Mouse (Mus musculus) limb, embryonic 12.5 days (tissue): ENCODE measurements around the gene Hnrnpm. TPM values are rescaled to one million over a fixed set of nuclear protein-coding genes. Genes with fewer than 3 reads are reported as not detected.
"Not testable (repeated sequence)": the region's sequence is repeated elsewhere in the genome, so short reads cannot be mapped to it uniquely, and the experiment has no call there.

Experiments
- ATAC-seq: fragments of 200-750 bp; cut with Nextera tagmentation; 2 replicates; pipeline ENCODE4 v1.8.0; 2017; ENCODE audit warnings: low read depth, moderate TSS enrichment; ENCODE audit not compliant: insufficient number of reproducible peaks, insufficient read depth, low FRiP score, low TSS enrichment
- H3K27ac ChIP-seq: fragments of 300-500 bp; sonication (generic); 2 replicates; pipeline ENCODE4 v1.5.1; 2016; ENCODE audit warnings: mild to moderate bottlenecking, moderate library complexity
- H3K27me3 ChIP-seq: fragments of 300-500 bp; sonication (generic); 2 replicates; pipeline ENCODE4 v1.6.1; 2016; ENCODE audit warnings: mild to moderate bottlenecking, moderate library complexity
- H3K36me3 ChIP-seq: fragments of 300-500 bp; sonication (generic); 2 replicates; pipeline ENCODE4 v1.6.1; 2016; ENCODE audit warnings: mild to moderate bottlenecking, moderate library complexity
- H3K4me1 ChIP-seq: fragments of 300-500 bp; sonication (generic); replicated peaks from 2 replicates; pipeline ENCODE4 v1.6.1; 2016
- H3K4me2 ChIP-seq: fragments of 300-500 bp; sonication (generic); 2 replicates; pipeline ENCODE4 v1.6.1; 2016; ENCODE audit warnings: mild to moderate bottlenecking, moderate library complexity
- H3K4me3 ChIP-seq: fragments of 300-500 bp; sonication (generic); replicated peaks from 2 replicates; pipeline ENCODE4 v1.5.1; 2016; ENCODE audit warnings: mild to moderate bottlenecking
- H3K9ac ChIP-seq: fragments of 300-500 bp; sonication (generic); replicated peaks from 2 replicates; pipeline ENCODE4 v1.6.1; 2016; ENCODE audit warnings: mild to moderate bottlenecking, moderate library complexity
- H3K9me3 ChIP-seq: fragments of 300-500 bp; sonication (generic); 2 replicates; pipeline ENCODE4 v1.6.1; 2016; ENCODE audit warnings: mild to moderate bottlenecking, moderate library complexity
- WGBS: fragments of 180-500 bp; shearing (Covaris S2); methylation state at CpG from one replicate; pipeline ENCODE4 v1.1.7; 2016; 5-methylcytosine and 5-hydroxymethylcytosine counted together
- polyA plus RNA-seq: library from polyadenylated mRNA; unstranded; fragments of >200 nt; fragmentation: Nextera tagmentation; extraction: Ambion mirVana; gene quantifications from 2 replicates; pipeline ENCODE4 v1.2.1, GENCODE M21; 2016

Hnrnpm gene
- 477 and 517 TPM in 2 replicates for polyA plus RNA-seq

DNA sequence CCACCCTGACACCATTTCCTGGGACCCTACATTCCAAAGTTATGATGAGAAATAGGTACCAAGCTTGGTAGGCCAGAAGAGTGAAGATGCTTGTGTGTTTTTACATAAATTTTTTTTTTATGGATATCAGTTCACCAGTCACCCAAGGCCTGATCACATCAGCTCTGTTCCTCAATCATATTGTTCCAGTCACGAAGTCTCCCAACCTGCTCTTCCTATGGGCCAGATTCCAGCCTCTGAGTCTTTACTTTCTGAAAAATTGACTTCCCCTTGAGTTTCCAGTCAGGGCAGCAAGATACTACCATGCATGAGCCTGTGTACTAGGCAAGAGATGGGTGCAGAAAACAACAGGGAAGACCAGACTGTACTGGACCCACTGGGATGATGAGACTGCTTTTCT is at the start of gene Hnrnpm:
Gene Hnrnpm (minus strand): TSS at position 101 of the 400 bp plus-strand sequence.
- H3K4me2 ChIP-seq = peak within 1 kb of the TSS; percentile 92
- ATAC-seq = no peak
- WGBS = 86% methylated on average over 1 of the region's 1 CpGs
- H3K9ac ChIP-seq = 0 out of 2 replicates have a peak within 1 kb of the TSS, but pooled peaks have one; percentile 99
- peak within 1 kb of the TSS; percentile 95; the same call in 1 of the 2 replicates for H3K27ac ChIP-seq
- H3K4me1 ChIP-seq = peaks cover 27% of the 10 kb centered on the region
- H3K27me3 ChIP-seq = no peaks in the 10 kb centered on the region
- peaks cover 25% of the 10 kb centered on the region for H3K36me3 ChIP-seq
- H3K4me3 ChIP-seq = peak within 1 kb of the TSS; percentile 89
- H3K9me3 ChIP-seq = no peaks in the 10 kb centered on the region

DNA sequence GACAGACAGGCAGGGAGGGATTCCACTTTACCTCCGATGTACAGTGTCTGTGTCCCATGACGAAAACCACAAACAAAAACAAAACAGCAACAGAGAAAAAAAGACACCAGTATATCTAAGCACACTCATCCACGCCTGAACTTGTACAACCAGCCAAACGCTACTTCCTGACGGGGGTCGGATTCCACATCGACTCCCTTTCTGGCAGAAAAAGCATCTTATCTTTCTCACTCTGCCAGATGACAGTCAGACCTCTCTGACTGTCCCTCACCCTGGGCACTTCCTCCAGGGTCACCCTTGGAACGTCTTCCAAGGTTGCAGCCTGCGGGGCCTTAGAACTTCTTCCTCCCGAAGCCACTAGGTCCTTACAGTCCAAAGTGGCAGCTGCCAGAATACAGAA is 46.9 kb upstream of the Hnrnpm start:
- not testable (repeated sequence) for H3K27me3 ChIP-seq, H3K4me2 ChIP-seq, H3K27ac ChIP-seq, H3K9ac ChIP-seq, ATAC-seq, H3K9me3 ChIP-seq, H3K4me1 ChIP-seq, H3K4me3 ChIP-seq, H3K36me3 ChIP-seq
- 75% methylated on average over 10 of the region's 10 CpGs for WGBS

DNA sequence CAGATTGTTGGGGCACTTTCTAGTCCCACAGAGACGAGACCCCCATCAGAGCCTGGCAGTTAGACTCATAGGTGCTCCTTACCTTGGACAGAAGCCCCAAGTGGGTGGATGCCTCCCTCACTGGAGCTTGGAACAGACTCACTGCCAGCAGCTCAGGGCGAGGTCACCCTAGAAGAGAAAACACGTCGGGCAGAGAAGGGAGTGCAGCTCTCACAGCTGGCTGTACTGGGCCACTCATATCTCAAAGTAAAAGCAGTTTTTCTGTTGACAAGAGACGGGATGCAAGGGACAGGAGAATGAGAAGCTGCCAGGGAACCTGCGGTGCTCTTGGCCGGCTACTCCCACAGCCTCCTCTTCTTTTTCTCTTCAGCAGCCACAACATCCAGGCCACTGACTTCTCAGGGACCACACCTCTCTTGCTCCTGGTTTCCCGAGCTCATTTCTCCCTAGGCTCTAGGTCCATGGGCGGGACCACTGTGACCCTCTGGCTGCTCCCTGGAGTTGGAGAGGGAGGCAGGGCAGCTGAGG is 46.0 kb upstream of the Hnrnpm start:
- not testable (repeated sequence) for ATAC-seq
- WGBS = 77% methylated on average over 9 of the region's 9 CpGs

DNA sequence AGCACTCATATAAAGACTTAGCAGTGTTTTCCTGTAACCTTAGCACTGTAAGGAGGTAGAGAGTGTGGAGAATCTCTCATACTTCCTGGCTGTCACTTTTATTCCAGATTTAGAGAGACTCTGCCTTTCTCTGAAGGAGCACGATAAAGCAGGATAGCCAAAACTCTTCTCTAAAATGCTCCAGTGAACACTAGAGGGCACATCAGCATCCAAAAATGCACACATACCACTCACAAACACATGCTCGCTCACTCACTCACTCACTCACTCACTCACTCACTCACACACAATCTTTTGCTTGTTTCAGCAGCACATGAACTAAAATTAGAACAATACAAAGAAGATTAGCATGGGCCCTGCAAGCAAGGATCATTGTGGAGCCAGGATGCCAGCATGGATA is 42.6 kb upstream of the Hnrnpm start:
- Histone ChIP-seq H3K4me1 (no peaks in the 10 kb centered on the region), H3K4me3 (no peak overlapping the region), H3K27me3 (no peaks in the 10 kb centered on the region), H3K9me3 (no peaks in the 10 kb centered on the region), H3K4me2 (no peak overlapping the region), H3K36me3 (no peaks in the 10 kb centered on the region), H3K27ac (no peak overlapping the region), H3K9ac (no peak overlapping the region)
- no peak for ATAC-seq
- WGBS = 79% methylated on average over 2 of the region's 2 CpGs

More for the DNA sequence above, 46.0 kb upstream of the Hnrnpm start:
- not testable (repeated sequence) for H3K4me2 ChIP-seq, H3K27ac ChIP-seq, H3K4me3 ChIP-seq, H3K9me3 ChIP-seq, H3K36me3 ChIP-seq, H3K4me1 ChIP-seq, H3K27me3 ChIP-seq, H3K9ac ChIP-seq

DNA sequence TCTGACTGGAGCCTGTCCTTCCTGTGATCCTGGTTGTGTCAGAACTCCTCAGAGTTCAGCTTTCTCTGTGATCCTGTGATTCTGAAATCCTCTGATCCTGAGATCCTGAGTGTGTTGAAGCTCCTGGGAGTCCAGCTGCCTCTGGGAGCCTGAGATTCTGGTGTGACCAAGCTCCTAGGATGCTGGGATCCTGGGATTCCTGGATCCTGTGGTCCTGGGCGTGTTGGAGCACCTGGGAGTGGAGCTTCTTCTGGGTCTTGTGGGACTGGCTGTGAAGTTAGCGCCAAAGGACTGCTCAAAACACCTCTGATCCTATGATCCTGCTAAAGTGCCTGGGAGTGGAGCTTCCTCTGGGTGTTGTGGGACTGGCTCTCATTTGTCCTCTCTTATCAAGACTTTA is 41.7 kb upstream of the Hnrnpm start:
- WGBS = 75% methylated on average over 2 of the region's 2 CpGs

DNA sequence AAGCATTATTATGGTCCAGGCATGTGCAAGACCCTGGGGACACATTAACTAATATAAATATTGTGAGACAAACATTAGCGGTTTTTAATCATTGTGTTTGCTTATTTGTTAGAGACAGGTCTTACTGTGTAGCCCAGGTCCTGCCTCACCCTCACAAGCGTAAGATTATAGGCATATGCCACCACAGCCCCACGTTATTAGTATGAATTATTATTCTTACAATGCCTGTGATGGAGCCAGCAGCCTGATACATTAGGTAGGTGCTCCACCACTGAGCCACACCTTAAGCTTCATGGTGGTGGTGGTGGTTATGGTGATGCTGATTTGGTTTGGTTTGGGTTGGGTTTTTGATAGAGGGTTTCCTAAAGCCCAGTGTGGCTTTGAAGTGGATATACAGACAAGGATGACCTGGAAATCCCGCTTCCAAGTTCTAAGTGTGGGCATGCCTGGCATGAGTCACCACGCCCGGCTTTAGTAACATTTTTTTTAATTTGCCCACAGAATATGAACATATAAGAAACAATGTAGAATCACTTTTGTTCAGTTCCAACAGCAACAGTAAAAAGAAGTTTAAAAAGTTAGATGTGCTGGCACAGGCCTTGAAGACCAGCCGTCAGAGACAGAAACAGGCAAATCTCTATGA is 33.2 kb upstream of the Hnrnpm start:
- peaks cover 4% of the 10 kb centered on the region; the same call in 1 of the 2 replicates for H3K4me1 ChIP-seq
- no peaks in the 10 kb centered on the region for H3K36me3 ChIP-seq
- no peaks in the 10 kb centered on the region for H3K27me3 ChIP-seq
- ATAC-seq = no peak
- H3K9me3 ChIP-seq = no peaks in the 10 kb centered on the region
- no peak overlapping the region for H3K4me2 ChIP-seq
- no peak overlapping the region for H3K9ac ChIP-seq
- no peak overlapping the region for H3K27ac ChIP-seq
- WGBS = 90% methylated on average over 7 of the region's 7 CpGs
- H3K4me3 ChIP-seq = no peak overlapping the region

More for the DNA sequence above, 41.7 kb upstream of the Hnrnpm start:
- no peaks in the 10 kb centered on the region for H3K9me3 ChIP-seq
- ATAC-seq = no peak
- H3K36me3 ChIP-seq = no peaks in the 10 kb centered on the region
- no peak overlapping the region for H3K4me2 ChIP-seq
- H3K4me3 ChIP-seq = no peak overlapping the region
- H3K9ac ChIP-seq = no peak overlapping the region
- H3K27me3 ChIP-seq = no peaks in the 10 kb centered on the region
- H3K4me1 ChIP-seq = no peaks in the 10 kb centered on the region
- no peak overlapping the region for H3K27ac ChIP-seq

DNA sequence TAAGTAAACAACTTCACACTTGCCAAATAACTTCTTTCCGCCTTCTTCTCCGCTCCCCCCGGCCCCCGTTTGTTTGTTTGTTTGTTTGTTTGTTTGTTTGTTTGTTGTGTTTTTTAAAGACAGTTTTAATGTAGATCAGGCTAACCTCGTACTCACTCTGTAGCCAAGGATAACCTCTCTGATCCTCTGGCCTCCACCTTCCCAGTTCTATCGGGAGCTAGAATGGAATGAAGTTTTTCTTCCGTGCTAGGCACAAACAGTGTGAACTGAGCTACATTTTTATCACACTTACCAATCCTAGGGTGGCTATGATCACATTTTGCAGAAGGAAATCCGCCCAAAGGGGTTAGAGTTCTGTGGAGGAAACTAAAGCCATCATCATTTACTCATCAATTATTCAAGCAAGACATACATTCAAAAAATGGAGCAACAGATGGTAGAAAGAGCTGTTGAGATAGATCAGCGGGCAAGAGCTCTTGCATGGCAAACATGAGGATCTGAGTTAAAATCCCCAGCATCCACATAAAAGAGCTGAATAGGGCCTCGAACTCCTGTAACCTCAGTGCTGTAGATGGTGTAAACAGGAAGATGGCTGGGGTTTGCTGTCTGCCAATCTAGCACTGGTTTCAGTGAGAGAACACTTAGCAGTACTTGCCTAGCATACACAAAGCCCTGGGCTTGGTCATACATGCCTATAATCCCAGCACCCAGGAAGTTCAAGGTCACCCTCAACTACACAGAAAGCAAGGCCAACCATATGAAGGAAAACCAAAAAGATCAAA is 32.5 kb upstream of the Hnrnpm start:
- H3K4me1 ChIP-seq = peaks cover 4% of the 10 kb centered on the region; the same call in 1 of the 2 replicates
- H3K27ac ChIP-seq = no peak overlapping the region; the same call in 1 of the 2 replicates
- WGBS = 47% methylated on average over 10 of the region's 10 CpGs
- no peaks in the 10 kb centered on the region for H3K27me3 ChIP-seq
- H3K9me3 ChIP-seq = no peaks in the 10 kb centered on the region
- H3K4me3 ChIP-seq = peak overlapping the region; percentile 83
- ATAC-seq = 0 out of 2 replicates have a peak, but pooled peaks have one; percentile 48
- H3K9ac ChIP-seq = no peak overlapping the region
- H3K36me3 ChIP-seq = no peaks in the 10 kb centered on the region
- H3K4me2 ChIP-seq = peak overlapping the region; percentile 76

DNA sequence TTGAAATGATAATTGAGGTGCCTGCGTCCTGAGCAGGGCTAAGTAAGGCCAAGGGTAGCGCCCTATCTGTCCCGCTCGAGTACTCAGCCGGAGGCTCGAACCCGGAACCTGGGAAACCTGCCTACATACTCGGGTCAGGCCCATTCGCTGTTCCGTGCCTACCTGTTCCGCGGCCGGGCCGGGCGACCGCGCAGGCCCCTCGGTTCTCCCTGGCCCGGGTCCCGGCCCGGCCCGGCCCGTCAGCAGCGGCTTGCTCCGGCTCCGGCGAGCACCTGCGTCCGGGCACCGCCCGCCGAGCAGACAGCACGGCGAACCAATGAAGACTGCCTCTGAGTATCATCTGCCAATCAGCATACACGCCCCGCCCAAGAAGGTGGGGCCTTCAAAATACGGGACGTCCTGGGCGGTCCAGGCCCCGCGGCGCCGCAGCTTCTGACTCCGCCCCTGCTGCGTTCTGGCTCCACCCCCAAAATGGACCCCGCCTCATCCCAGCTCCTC is 31.8 kb upstream of the Hnrnpm start, which contains the start of gene March2:
Gene March2 (minus strand): TSS at position 287 of the 498 bp plus-strand sequence.
- Histone ChIP-seq H3K9ac (peak within 1 kb of the TSS; percentile 60), H3K27ac (peak within 1 kb of the TSS; percentile 35; the same call in 1 of the 2 replicates)

DNA sequence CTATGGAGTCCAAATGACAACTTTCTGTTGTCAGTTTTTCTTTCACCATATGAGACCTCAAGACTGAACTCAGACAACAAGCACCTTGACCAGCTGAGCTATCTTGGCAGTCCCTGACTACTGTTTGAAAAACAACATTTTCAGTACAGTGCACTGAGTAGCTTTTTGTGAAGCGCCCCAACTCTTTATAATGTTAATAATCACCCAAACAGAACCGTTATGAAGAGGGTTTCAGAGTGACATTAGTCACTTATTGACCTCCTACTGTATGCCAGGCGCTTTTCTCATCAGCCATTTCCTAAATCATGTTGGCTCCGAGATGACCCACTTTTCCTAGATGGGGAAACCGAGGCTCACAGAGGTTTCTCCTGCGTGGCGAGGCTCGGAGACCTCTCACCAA is 31.3 kb upstream of the Hnrnpm start:
- Histone ChIP-seq H3K4me3 (peak overlapping the region; percentile 83), H3K9ac (peak overlapping the region; percentile 60), H3K4me2 (peak overlapping the region; percentile 76), H3K4me1 (peaks cover 4% of the 10 kb centered on the region; the same call in 1 of the 2 replicates), H3K9me3 (no peaks in the 10 kb centered on the region), H3K27ac (peak overlapping the region; percentile 35; the same call in 1 of the 2 replicates), H3K36me3 (no peaks in the 10 kb centered on the region), H3K27me3 (no peaks in the 10 kb centered on the region)
- ATAC-seq = no peak
- WGBS = 12% methylated on average over 8 of the region's 8 CpGs

More for the DNA sequence above, 31.8 kb upstream of the Hnrnpm start, which contains the start of gene March2:
- peak; percentile 99 for ATAC-seq
- peaks cover 4% of the 10 kb centered on the region; the same call in 1 of the 2 replicates for H3K4me1 ChIP-seq
- no peaks in the 10 kb centered on the region for H3K36me3 ChIP-seq
- H3K4me3 ChIP-seq = peak within 1 kb of the TSS; percentile 83
- peak within 1 kb of the TSS; percentile 76 for H3K4me2 ChIP-seq
- WGBS = under 1% methylated on average over 46 of the region's 46 CpGs
- H3K27me3 ChIP-seq = no peaks in the 10 kb centered on the region
- H3K9me3 ChIP-seq = no peaks in the 10 kb centered on the region

DNA sequence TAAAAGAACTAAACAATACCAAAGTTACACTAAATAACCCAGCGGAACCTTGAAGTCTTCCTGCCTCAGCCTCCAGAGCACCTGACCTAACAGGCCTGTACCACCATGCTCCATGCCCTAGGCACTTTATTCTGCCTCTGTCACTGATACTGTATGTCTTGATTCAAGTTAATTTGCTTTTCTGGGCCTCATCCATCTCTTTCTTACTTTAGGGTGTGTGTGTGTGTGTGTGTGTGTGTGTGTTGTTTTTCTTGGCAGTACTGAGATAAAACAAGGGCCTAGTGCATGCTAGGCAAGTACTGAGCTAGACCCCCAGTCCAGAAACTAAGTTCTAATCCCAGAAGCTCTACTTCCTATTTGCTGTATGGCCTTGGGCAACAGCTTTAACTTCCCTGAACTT is 30.6 kb upstream of the Hnrnpm start:
- H3K4me3 ChIP-seq = 0 out of 2 replicates have a peak overlapping the region, but pooled peaks have one; percentile 9

More for the DNA sequence above, 30.6 kb upstream of the Hnrnpm start:
- no peaks in the 10 kb centered on the region for H3K27me3 ChIP-seq
- H3K9ac ChIP-seq = no peak overlapping the region
- WGBS = 100% methylated on average over 1 of the region's 1 CpGs
- ATAC-seq = no peak
- H3K4me1 ChIP-seq = peaks cover 4% of the 10 kb centered on the region; the same call in 1 of the 2 replicates
- H3K9me3 ChIP-seq = no peaks in the 10 kb centered on the region
- 0 out of 2 replicates have a peak overlapping the region, but pooled peaks have one; percentile 76 for H3K4me2 ChIP-seq
- H3K27ac ChIP-seq = no peak overlapping the region
- no peaks in the 10 kb centered on the region for H3K36me3 ChIP-seq
